Mouse (Mus musculus) lung, embryonic 14.5 days (tissue): ENCODE data around the gene Gpr146. TPM values are rescaled to one million over a fixed set of nuclear protein-coding genes. Genes with fewer than 3 reads are reported as not detected.

Source experiments
- ATAC-seq: fragments of 200-750 bp; cut with Nextera tagmentation; 2 replicates; pipeline ENCODE4 v1.8.0; 2017; ENCODE audit warnings: mild to moderate bottlenecking, moderate TSS enrichment, moderate library complexity; ENCODE audit not compliant: insufficient read depth
- DNase-seq: peaks from one replicate; pipeline ENCODE4 v3.0.0-alpha.2; 2015
- H3K27ac ChIP-seq: fragments of 300-500 bp; sonication (generic); 2 replicates; pipeline ENCODE4 v1.5.1; 2014; ENCODE audit warnings: low read depth, mild to moderate bottlenecking, moderate library complexity
- H3K27me3 ChIP-seq: fragments of 300-500 bp; sonication (generic); 2 replicates; pipeline ENCODE4 v1.6.1; 2014; ENCODE audit warnings: low read length, control low read depth; ENCODE audit not compliant: insufficient read depth
- H3K36me3 ChIP-seq: fragments of 300-500 bp; sonication (generic); 2 replicates; pipeline ENCODE4 v1.6.1; 2014; ENCODE audit warnings: control low read depth; ENCODE audit not compliant: insufficient read depth
- H3K4me1 ChIP-seq: fragments of 300-500 bp; sonication (generic); 2 replicates; pipeline ENCODE4 v1.6.1; 2014; ENCODE audit warnings: antibody characterized with exemption, control low read depth; ENCODE audit not compliant: insufficient read depth
- H3K4me2 ChIP-seq: fragments of 300-500 bp; sonication (generic); 2 replicates; pipeline ENCODE4 v1.6.1; 2014; ENCODE audit warnings: mild to moderate bottlenecking
- H3K4me3 ChIP-seq: fragments of 300-500 bp; sonication (generic); 2 replicates; pipeline ENCODE4 v1.5.1; 2014; ENCODE audit warnings: low read depth, low read length
- H3K9ac ChIP-seq: fragments of 300-500 bp; sonication (generic); 2 replicates; pipeline ENCODE4 v1.6.1; 2014
- H3K9me3 ChIP-seq: fragments of 300-500 bp; sonication (generic); 2 replicates; pipeline ENCODE4 v1.6.1; 2016; ENCODE audit warnings: low read depth, low read length, control low read depth
- CTCF ChIP-seq: IDR thresholded peaks from 2 replicates; pipeline ENCODE4 v1.5.1; 2016; ENCODE audit warnings: antibody characterized with exemption, low read depth
- WGBS: fragments of 180-500 bp; shearing (Covaris S2); extraction: QIAGEN DNeasy Blood & Tissue Kit; methylation state at CpG from one replicate; pipeline ENCODE4 v1.1.7; 2014; 5-methylcytosine and 5-hydroxymethylcytosine counted together
- polyA plus RNA-seq: library from polyadenylated mRNA; unstranded; fragments of >200 nt; fragmentation: Nextera tagmentation; extraction: Ambion mirVana; gene quantifications from 2 replicates; pipeline ENCODE4 v1.2.1, GENCODE M21; 2014

Gpr146 gene
- polyA plus RNA-seq, 1 experiment from 2014 or later: 4.3 TPM

GRCm38 (mm10) chr5:139358653-139359052 lies 18.8 kb upstream of the Gpr146 start:
- no peaks in the 10 kb centered on the region for H3K27me3 ChIP-seq
- no peaks in the 10 kb centered on the region for H3K9me3 ChIP-seq
- peak; percentile 76 for TF ChIP-seq CTCF
- ATAC-seq: peak; percentile 16; the same call in 1 of the 2 replicates
- DNase-seq: peak; percentile 63
- no peak overlapping the region for H3K9ac ChIP-seq
- no peak overlapping the region for H3K4me3 ChIP-seq
- 65% methylated on average over 2 of the region's 2 CpGs for WGBS
- peaks cover 2% of the 10 kb centered on the region; the same call in 1 of the 2 replicates for H3K36me3 ChIP-seq
- no peaks in the 10 kb centered on the region for H3K4me1 ChIP-seq
- no peak overlapping the region for H3K4me2 ChIP-seq
- no peak overlapping the region for H3K27ac ChIP-seq

DNA sequence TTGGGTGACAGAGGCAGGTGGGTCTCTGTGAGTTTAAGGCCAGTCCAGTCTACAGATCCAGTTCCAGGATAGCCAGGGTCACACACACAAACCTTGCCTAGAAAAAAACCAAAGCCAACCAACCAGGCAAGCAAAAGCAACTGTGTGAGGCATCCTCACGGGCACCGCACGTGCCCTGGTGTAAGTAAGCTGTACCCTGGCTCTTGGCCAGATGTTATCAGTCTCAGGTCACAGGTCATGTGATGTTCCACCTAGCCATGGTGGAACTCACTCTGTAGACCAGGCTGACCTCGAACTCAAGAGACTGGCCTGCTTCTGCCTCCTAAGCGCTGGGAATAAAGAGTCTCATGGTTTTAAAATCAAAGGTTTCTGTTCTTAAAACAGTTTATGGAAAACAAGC lies 18.3 kb upstream of the Gpr146 start:
- H3K36me3 ChIP-seq: peaks cover 5% of the 10 kb centered on the region; the same call in 1 of the 2 replicates
- 87% methylated on average over 5 of the region's 5 CpGs for WGBS
- H3K4me2 ChIP-seq: no peak overlapping the region
- H3K27me3 ChIP-seq: no peaks in the 10 kb centered on the region
- no peak overlapping the region for H3K9ac ChIP-seq
- H3K9me3 ChIP-seq: no peaks in the 10 kb centered on the region
- no peak overlapping the region for H3K4me3 ChIP-seq
- TF ChIP-seq CTCF: no peak
- H3K27ac ChIP-seq: no peak overlapping the region
- ATAC-seq (no peak), DNase-seq (no peak)
- H3K4me1 ChIP-seq: no peaks in the 10 kb centered on the region

DNA sequence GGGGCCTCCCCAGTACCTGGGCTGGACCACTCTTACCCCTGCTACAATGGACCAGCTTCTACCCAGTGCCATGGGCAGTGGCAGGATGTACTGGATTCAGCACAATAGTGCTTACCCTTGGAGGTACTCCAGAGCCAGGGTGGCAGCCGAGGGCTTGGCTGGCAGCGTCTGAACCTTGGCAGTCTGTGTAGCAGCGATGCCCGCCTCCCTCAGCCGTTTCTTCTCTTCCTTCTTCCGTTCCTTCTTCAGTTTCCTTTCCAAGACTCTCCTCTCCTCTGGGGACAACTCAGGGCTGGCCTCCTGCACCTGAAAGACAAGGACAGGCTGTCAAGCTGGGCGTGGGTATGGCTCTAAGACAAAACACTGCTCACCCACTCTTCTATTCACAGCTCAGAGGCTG lies 13.6 kb upstream of the Gpr146 start:
- no peak overlapping the region for H3K4me2 ChIP-seq

GRCm38 (mm10) chr5:139364260-139364910 lies 13.1 kb upstream of the Gpr146 start:
- H3K4me3 ChIP-seq: no peak overlapping the region
- H3K9me3 ChIP-seq: no peaks in the 10 kb centered on the region
- 24% methylated on average over 12 of the region's 12 CpGs for WGBS
- H3K9ac ChIP-seq: no peak overlapping the region
- ATAC-seq (peak; percentile 53), DNase-seq (peak; percentile 96)
- peaks cover 5% of the 10 kb centered on the region; the same call in 1 of the 2 replicates for H3K36me3 ChIP-seq
- H3K27me3 ChIP-seq: no peaks in the 10 kb centered on the region
- H3K27ac ChIP-seq: peak overlapping the region; percentile 42; the same call in 1 of the 2 replicates
- H3K4me2 ChIP-seq: peak overlapping the region; percentile 35
- TF ChIP-seq CTCF: peak; percentile 100
- peaks cover 6% of the 10 kb centered on the region; the same call in 1 of the 2 replicates for H3K4me1 ChIP-seq

More for the DNA sequence above, 13.6 kb upstream of the Gpr146 start:
- Histone ChIP-seq H3K4me1 (peaks cover 6% of the 10 kb centered on the region; the same call in 1 of the 2 replicates), H3K27me3 (no peaks in the 10 kb centered on the region), H3K36me3 (peaks cover 5% of the 10 kb centered on the region; the same call in 1 of the 2 replicates), H3K27ac (no peak overlapping the region), H3K4me3 (no peak overlapping the region), H3K9ac (no peak overlapping the region), H3K9me3 (no peaks in the 10 kb centered on the region)
- no peak for DNase-seq
- no peak for ATAC-seq
- TF ChIP-seq CTCF: no peak
- WGBS: 67% methylated on average over 7 of the region's 7 CpGs

GRCm38 (mm10) chr5:139364911-139365571 lies 12.5 kb upstream of the Gpr146 start:
- Histone ChIP-seq H3K36me3 (peaks cover 5% of the 10 kb centered on the region; the same call in 1 of the 2 replicates), H3K27me3 (no peaks in the 10 kb centered on the region), H3K4me2 (peak overlapping the region; percentile 35), H3K4me1 (peaks cover 6% of the 10 kb centered on the region; the same call in 1 of the 2 replicates), H3K4me3 (no peak overlapping the region), H3K27ac (peak overlapping the region; percentile 42; the same call in 1 of the 2 replicates), H3K9ac (no peak overlapping the region; the same call in 1 of the 2 replicates), H3K9me3 (no peaks in the 10 kb centered on the region)
- WGBS: 28% methylated on average over 5 of the region's 5 CpGs
- no peak for TF ChIP-seq CTCF
- DNase-seq (no peak), ATAC-seq (peak; percentile 45; the same call in 1 of the 2 replicates)

DNA sequence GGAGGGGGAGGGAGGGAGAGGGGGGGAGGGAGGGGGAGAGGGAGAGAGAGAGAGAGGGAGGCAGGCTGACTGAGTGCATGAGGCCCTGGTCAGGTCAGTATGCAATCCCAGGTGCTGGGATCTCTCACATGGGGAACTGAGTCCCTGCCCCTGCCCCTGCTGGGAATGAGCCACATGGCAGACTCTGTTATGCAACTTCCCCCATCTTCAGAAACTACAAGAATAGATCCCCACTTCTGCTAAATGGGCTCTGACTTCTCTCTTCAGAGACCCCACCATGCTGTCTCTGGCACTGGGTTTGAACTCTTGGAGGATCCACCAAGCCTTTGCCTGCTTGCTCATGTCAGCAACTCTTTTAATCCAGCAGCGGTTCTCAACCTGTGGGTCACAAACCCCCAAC lies 11.7 kb upstream of the Gpr146 start:
- Histone ChIP-seq H3K4me1 (peaks cover 7% of the 10 kb centered on the region), H3K27me3 (no peaks in the 10 kb centered on the region), H3K36me3 (peaks cover 5% of the 10 kb centered on the region; the same call in 1 of the 2 replicates), H3K9ac (no peak overlapping the region), H3K9me3 (no peaks in the 10 kb centered on the region), H3K27ac (no peak overlapping the region), H3K4me3 (no peak overlapping the region), H3K4me2 (no peak overlapping the region)
- WGBS: 50% methylated on average over 1 of the region's 1 CpGs
- no peak for DNase-seq
- no peak for ATAC-seq
- no peak for TF ChIP-seq CTCF

DNA sequence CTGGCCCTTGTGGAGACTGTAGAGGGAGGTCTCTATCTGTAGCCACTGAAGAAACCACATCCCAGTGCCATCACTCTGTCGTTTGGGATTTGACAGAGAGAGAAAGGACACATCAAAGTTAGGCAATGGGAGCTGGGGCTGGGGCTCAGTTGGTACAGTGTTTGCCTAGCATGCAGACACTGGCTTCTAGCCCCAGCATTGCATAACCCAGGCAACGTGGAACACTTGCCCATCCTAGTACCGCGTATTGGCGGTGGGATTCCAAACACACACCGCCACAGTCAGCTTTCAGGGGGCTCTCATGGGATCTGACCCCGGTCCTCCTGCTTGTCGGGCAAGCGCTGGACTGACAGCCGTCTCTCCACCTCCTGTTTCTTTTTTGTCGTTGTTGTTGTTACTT lies 11.0 kb upstream of the Gpr146 start:
- no peak for TF ChIP-seq CTCF
- WGBS: 70% methylated on average over 11 of the region's 11 CpGs

More for the DNA sequence above, 11.0 kb upstream of the Gpr146 start:
- no peaks in the 10 kb centered on the region for H3K9me3 ChIP-seq
- no peak overlapping the region for H3K9ac ChIP-seq
- no peak overlapping the region for H3K4me2 ChIP-seq
- H3K36me3 ChIP-seq: peaks cover 5% of the 10 kb centered on the region; the same call in 1 of the 2 replicates
- peaks cover 14% of the 10 kb centered on the region for H3K4me1 ChIP-seq
- no peak overlapping the region for H3K4me3 ChIP-seq
- H3K27ac ChIP-seq: no peak overlapping the region
- H3K27me3 ChIP-seq: no peaks in the 10 kb centered on the region
- ATAC-seq (no peak), DNase-seq (no peak)
